Mouse (Mus musculus): ENCODE measurements around the gene Ifi27l2a. TPM values are rescaled to one million over a fixed set of nuclear protein-coding genes. Genes with fewer than 3 reads are reported as not detected.
A peak's percentile ranks its signal among the peaks of the same experiment; 100 is the strongest.

Gene Ifi27l2a
- polyA plus RNA-seq, 1 experiment from 2014 or later = 1.5 TPM

GRCm38 (mm10) chr12:103404131-103404530 lies 39.3 kb downstream of the Ifi27l2a start:
- 86% methylated on average over 18 of the region's 18 CpGs for WGBS
- Histone ChIP-seq H3K36me3 (ENCODE audit: control insufficient read depth, insufficient read depth, low read length) (peaks cover 31% of the 10 kb centered on the region), H3K4me3 (ENCODE audit: low read depth, low read length) (no peak overlapping the region), H3K27me3 (replicated peaks; ENCODE audit: control insufficient read depth, insufficient read depth, low read length) (no peaks in the 10 kb centered on the region), H3K9me3 (ENCODE audit: control insufficient read depth, low read length) (no peaks in the 10 kb centered on the region), H3K4me1 (replicated peaks; ENCODE audit: control insufficient read depth, insufficient read depth, low read length) (no peaks in the 10 kb centered on the region), H3K4me2 (no peak overlapping the region), H3K9ac (ENCODE audit: low read depth, low read length) (no peak overlapping the region), H3K27ac (ENCODE audit: low read depth, low read length) (no peak overlapping the region)
- DNase-seq (ENCODE audit: low spot score) = no peak
- ATAC-seq (replicated peaks; ENCODE audit: low FRiP score) = no peak

- no peak overlapping the region for H3K4me3 ChIP-seq (ENCODE audit: low read depth, low read length)
- no peak overlapping the region for H3K9ac ChIP-seq (ENCODE audit: low read depth, low read length)
- 85% methylated on average over 7 of the region's 7 CpGs for WGBS
- H3K4me1 ChIP-seq (replicated peaks; ENCODE audit: control insufficient read depth, insufficient read depth, low read length) = peaks cover 25% of the 10 kb centered on the region
- no peaks in the 10 kb centered on the region for H3K9me3 ChIP-seq (ENCODE audit: control insufficient read depth, low read length)
- no peak overlapping the region for H3K4me2 ChIP-seq
- DNase-seq (ENCODE audit: low spot score) = no peak
- no peak overlapping the region for H3K27ac ChIP-seq (ENCODE audit: low read depth, low read length)
- no peaks in the 10 kb centered on the region for H3K27me3 ChIP-seq (replicated peaks; ENCODE audit: control insufficient read depth, insufficient read depth, low read length)
- H3K36me3 ChIP-seq (ENCODE audit: control insufficient read depth, insufficient read depth, low read length) = no peaks in the 10 kb centered on the region
- no peak for ATAC-seq (replicated peaks; ENCODE audit: low FRiP score)
Measured at GRCm38 (mm10) chr12:103396751-103397150, 46.7 kb downstream of the Ifi27l2a start.

DNA sequence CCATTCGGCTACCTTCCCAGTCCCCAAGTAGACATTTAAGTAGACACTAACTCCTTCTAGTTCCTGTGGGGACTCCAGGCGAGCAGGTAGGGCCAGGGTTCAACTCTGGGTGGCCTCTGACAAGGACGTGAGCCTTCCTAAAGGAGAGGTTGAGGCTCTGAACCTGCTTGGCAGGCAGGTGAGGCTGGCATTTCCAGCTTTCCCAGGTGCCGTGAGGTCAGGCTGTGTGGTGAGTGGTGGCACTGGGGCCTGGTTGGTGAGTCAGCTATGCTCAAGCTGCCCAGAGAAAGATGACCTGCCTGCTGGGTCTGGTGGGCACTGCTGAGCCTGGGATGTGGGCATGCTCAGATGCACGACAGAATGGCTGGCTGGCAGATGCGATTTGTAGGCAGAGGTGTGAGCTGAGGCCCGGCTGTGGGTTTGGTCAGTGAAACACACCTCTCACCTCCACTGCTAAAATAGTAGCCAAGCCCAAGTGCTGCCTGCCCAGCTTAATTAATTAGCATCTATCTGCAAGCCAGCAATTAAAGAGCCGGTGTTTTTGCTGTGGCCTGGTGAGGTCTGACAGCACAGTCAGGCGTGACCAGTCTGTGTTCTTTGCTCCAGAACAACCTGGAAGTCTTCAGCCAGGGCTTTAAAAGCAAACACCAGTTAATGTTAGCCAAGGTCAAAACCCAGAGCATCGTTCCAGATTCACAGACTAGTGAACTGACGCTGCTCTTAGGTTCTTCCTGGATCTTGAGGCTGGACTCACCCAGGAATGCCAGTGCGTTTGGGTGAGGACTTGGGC lies 47.8 kb downstream of the Ifi27l2a start:
- Histone ChIP-seq H3K27ac (ENCODE audit: low read depth, low read length) (no peak overlapping the region; the same call in 1 of the 2 replicates), H3K4me1 (replicated peaks; ENCODE audit: control insufficient read depth, insufficient read depth, low read length) (peaks cover 28% of the 10 kb centered on the region), H3K4me2 (no peak overlapping the region), H3K9ac (ENCODE audit: low read depth, low read length) (no peak overlapping the region), H3K9me3 (ENCODE audit: control insufficient read depth, low read length) (no peaks in the 10 kb centered on the region), H3K4me3 (ENCODE audit: low read depth, low read length) (no peak overlapping the region), H3K27me3 (replicated peaks; ENCODE audit: control insufficient read depth, insufficient read depth, low read length) (no peaks in the 10 kb centered on the region), H3K36me3 (ENCODE audit: control insufficient read depth, insufficient read depth, low read length) (no peaks in the 10 kb centered on the region)
- WGBS = 76% methylated on average over 12 of the region's 12 CpGs
- ATAC-seq (replicated peaks; ENCODE audit: low FRiP score) (no peak), DNase-seq (ENCODE audit: low spot score) (no peak)

DNA sequence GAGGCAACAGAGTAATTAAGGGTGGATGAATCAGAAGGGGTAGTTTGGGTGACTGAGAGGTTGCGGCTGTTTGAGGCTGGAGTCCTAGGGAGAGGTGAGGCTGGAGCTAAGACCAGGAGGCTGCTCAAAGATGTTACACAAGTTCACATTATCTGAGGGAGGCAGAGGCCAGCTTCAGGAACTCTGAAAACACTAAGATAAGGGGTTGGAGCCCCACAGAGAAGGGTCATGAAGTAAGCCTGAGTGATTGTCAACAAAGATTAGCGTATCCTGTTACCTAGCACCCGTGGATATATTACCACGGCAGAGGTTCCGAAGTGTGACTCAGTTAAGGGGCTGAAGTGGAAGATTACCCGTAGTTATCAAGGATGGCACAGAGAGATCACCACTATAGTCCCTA lies 50.0 kb downstream of the Ifi27l2a start:
- ATAC-seq (replicated peaks; ENCODE audit: low FRiP score) (peak; percentile 90), DNase-seq (ENCODE audit: low spot score) (no peak)

More for the DNA sequence above, 50.0 kb downstream of the Ifi27l2a start:
- Histone ChIP-seq H3K4me2 (peak overlapping the region; percentile 65), H3K36me3 (ENCODE audit: control insufficient read depth, insufficient read depth, low read length) (no peaks in the 10 kb centered on the region), H3K27me3 (replicated peaks; ENCODE audit: control insufficient read depth, insufficient read depth, low read length) (no peaks in the 10 kb centered on the region), H3K9ac (ENCODE audit: low read depth, low read length) (peak overlapping the region; percentile 60), H3K4me1 (replicated peaks; ENCODE audit: control insufficient read depth, insufficient read depth, low read length) (peaks cover 39% of the 10 kb centered on the region), H3K27ac (ENCODE audit: low read depth, low read length) (peak overlapping the region; percentile 95), H3K9me3 (ENCODE audit: control insufficient read depth, low read length) (no peaks in the 10 kb centered on the region), H3K4me3 (ENCODE audit: low read depth, low read length) (peak overlapping the region; percentile 22; the same call in 1 of the 2 replicates)
- WGBS = 11% methylated on average over 6 of the region's 6 CpGs

Other genes with a start within 250 kb of the Ifi27l2a start
- gene Prima1, start 201.5 kb downstream of the Ifi27l2a start, polyA plus RNA-seq (2014; fragmentation: Nextera tagmentation; extraction: Ambion mirVana) = 0.32 TPM in 1 of 2 replicates, not detected in the other
- gene Fam181a, start 132.7 kb downstream of the Ifi27l2a start, polyA plus RNA-seq (2014; fragmentation: Nextera tagmentation; extraction: Ambion mirVana) = not detected in 2 replicates
- gene Asb2, start 87.7 kb downstream of the Ifi27l2a start, polyA plus RNA-seq (2014; fragmentation: Nextera tagmentation; extraction: Ambion mirVana) = 1.2 and 2.8 TPM in 2 replicates
- 15.9 and 20.2 TPM in 2 replicates for gene Otub2, start 55.0 kb downstream of the Ifi27l2a start, polyA plus RNA-seq (2014; fragmentation: Nextera tagmentation; extraction: Ambion mirVana)
- 0.25 and 0.80 TPM in 2 replicates for gene 9330161L09Rik, start 35.9 kb downstream of the Ifi27l2a start, polyA plus RNA-seq (2014; fragmentation: Nextera tagmentation; extraction: Ambion mirVana)
- 94.0 and 97.0 TPM in 2 replicates for gene Ddx24, start 17.9 kb downstream of the Ifi27l2a start, polyA plus RNA-seq (2014; fragmentation: Nextera tagmentation; extraction: Ambion mirVana)
- gene Ifi27, start 9.5 kb downstream of the Ifi27l2a start, polyA plus RNA-seq (2014; fragmentation: Nextera tagmentation; extraction: Ambion mirVana) = 6.6 and 6.8 TPM in 2 replicates
- not detected in 2 replicates for gene Ifi27l2b, start 13.5 kb upstream of the Ifi27l2a start, polyA plus RNA-seq (2014; fragmentation: Nextera tagmentation; extraction: Ambion mirVana)
- gene Ppp4r4, start 88.6 kb upstream of the Ifi27l2a start, polyA plus RNA-seq (2014; fragmentation: Nextera tagmentation; extraction: Ambion mirVana) = 3.2 and 3.3 TPM in 2 replicates
- gene Serpina10, start 187.8 kb upstream of the Ifi27l2a start, polyA plus RNA-seq (2014; fragmentation: Nextera tagmentation; extraction: Ambion mirVana) = 21.2 and 21.8 TPM in 2 replicates
- gene Serpina6, start 213.5 kb upstream of the Ifi27l2a start, polyA plus RNA-seq (2014; fragmentation: Nextera tagmentation; extraction: Ambion mirVana) = 847 and 933 TPM in 2 replicates
- gene Serpina16, start 232.5 kb upstream of the Ifi27l2a start, polyA plus RNA-seq (2014; fragmentation: Nextera tagmentation; extraction: Ambion mirVana) = not detected in 2 replicates